Mouse (Mus musculus) c-Kit-positive CD71-positive TER-119-positive erythroid progenitor cells, embryonic 14.5 days (primary cell): Measurements from ENCODE around the gene Fam196a.
A peak's percentile ranks its signal among the peaks of the same experiment; 100 is the strongest.

Experiments used
- DNase-seq: peaks from one replicate; pipeline ENCODE4 v3.0.0-alpha.2; 2013; ENCODE audit warnings: low spot score

Gene Fam196a

GRCm38 (mm10) chr7:134937927-134938609, at the start of gene Fam196a:
Fam196a (minus strand) TSS chr7:134938430.
- no peak for DNase-seq

GRCm38 (mm10) chr7:134961608-134962007, 23.4 kb upstream of the Fam196a start:
- DNase-seq, result no peak

GRCm38 (mm10) chr7:134960871-134961270, 22.6 kb upstream of the Fam196a start:
- peak; percentile 1 for DNase-seq

GRCm38 (mm10) chr7:134959086-134959485, 20.9 kb upstream of the Fam196a start:
- no peak for DNase-seq

GRCm38 (mm10) chr7:134945925-134946716, 7.9 kb upstream of the Fam196a start:
- DNase-seq, result no peak

- no peak for DNase-seq
These were observed 5.5 kb upstream of the Fam196a start for GRCm38 (mm10) chr7:134943701-134944100.

GRCm38 (mm10) chr7:134943063-134943462, 4.8 kb upstream of the Fam196a start:
- DNase-seq, result no peak

GRCm38 (mm10) chr7:134941891-134942290, 3.7 kb upstream of the Fam196a start:
- no peak for DNase-seq

GRCm38 (mm10) chr7:134937471-134937926, 731 bp downstream of the Fam196a start:
- no peak for DNase-seq

GRCm38 (mm10) chr7:134931886-134932285, 6.3 kb downstream of the Fam196a start:
- DNase-seq, result no peak

- DNase-seq, result no peak
These were observed 36.2 kb downstream of the Fam196a start for GRCm38 (mm10) chr7:134901992-134902391.

GRCm38 (mm10) chr7:134899462-134899861, 38.8 kb downstream of the Fam196a start:
- no peak for DNase-seq

- DNase-seq, result no peak
These were observed 43.6 kb downstream of the Fam196a start for GRCm38 (mm10) chr7:134894604-134895003.

GRCm38 (mm10) chr7:134892972-134893371, 45.3 kb downstream of the Fam196a start:
- peak; percentile 5 for DNase-seq

GRCm38 (mm10) chr7:134892449-134892871, 45.8 kb downstream of the Fam196a start:
- DNase-seq, result no peak

GRCm38 (mm10) chr7:134883516-134883915, 54.7 kb downstream of the Fam196a start:
- no peak for DNase-seq

GRCm38 (mm10) chr7:134880431-134880830, 57.8 kb downstream of the Fam196a start:
- no peak for DNase-seq

- no peak for DNase-seq
These were observed 59.2 kb downstream of the Fam196a start for GRCm38 (mm10) chr7:134878985-134879384.

- no peak for DNase-seq
These were observed 65.2 kb downstream of the Fam196a start for GRCm38 (mm10) chr7:134872981-134873380.

- no peak for DNase-seq
These were observed 65.7 kb downstream of the Fam196a start for GRCm38 (mm10) chr7:134872511-134872910.

GRCm38 (mm10) chr7:134864175-134864574, 74.1 kb downstream of the Fam196a start:
- DNase-seq, result peak; percentile 11

GRCm38 (mm10) chr7:134862000-134862399, 76.2 kb downstream of the Fam196a start:
- DNase-seq, result no peak

- no peak for DNase-seq
These were observed 95.5 kb downstream of the Fam196a start for GRCm38 (mm10) chr7:134842751-134843150.
